8 mouse cellular contexts compared by ENCODE assay signal in the genomic region with DNA sequence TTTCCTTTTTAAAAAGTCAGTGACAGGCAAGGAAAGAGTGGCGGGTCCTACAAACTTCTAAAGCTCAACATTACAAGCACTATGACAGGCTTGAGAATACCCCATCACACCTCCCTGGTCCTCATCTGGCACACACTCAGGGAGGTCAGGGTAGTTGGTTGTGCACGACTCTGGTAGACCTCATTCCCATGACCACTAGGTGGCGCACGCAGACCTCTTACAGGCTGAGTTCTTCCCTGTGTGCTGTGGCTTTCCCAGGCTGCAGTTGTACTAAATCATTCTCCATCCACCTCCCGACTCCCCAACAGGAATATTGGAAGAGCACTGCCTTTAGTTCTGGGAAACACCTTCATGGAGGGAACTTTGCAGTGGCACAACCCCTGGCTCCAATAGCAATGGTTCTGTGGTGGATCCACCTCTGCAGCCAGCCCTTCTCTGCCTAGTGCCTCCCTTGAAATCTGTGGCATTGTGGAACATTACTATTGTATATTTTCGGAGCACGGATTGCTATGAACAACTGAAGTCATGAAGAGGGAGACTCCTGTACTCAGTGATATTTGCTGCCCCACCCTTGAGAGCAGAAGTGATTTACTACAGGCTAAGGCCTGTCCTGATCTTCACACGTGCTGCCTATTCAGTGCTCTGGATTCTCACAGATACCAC. TPM values are rescaled to one million over a fixed set of nuclear protein-coding genes. Genes with fewer than 3 reads are reported as not detected.
DNase-seq lines count a peak whose midpoint lies in the region; ATAC-seq lines count a peak whose summit lies in the region.

No protein-coding gene starts in this region.

- H3K27ac ChIP-seq in intestine, embryonic 15.5 days, result no peak overlapping the region

- 0 out of 2 replicates have a peak, but pooled peaks cover 2% of the 10 kb centered on the region for H3K4me1 ChIP-seq in intestine, embryonic 15.5 days (replicated peaks)

- no peaks in the 10 kb centered on the region for H3K9me3 ChIP-seq in intestine, embryonic 15.5 days

- intact Hi-C loops in gastrocnemius, postnatal 36 days (cut with DNase I), result loop anchor here (1.0 kb wide), 2 partner anchors 62 to 176 kb away; partner anchors contain the start of gene Serpinb6b
- intact Hi-C loops in left cerebral cortex, postnatal 14 days (cut with DNase I), result loop anchor here (2.0 to 5.0 kb wide), 3 partner anchors 171 to 917 kb away; no protein-coding TSS in a partner anchor

- no peak overlapping the region for H3K4me2 ChIP-seq in intestine, embryonic 15.5 days (replicated peaks)

- no peak overlapping the region for H3K9ac ChIP-seq in intestine, embryonic 15.5 days

- H3K4me3 ChIP-seq in intestine, embryonic 15.5 days (replicated peaks), result no peak overlapping the region

- DNase-seq in adrenal gland, adult 18-20 months (ENCODE audit: low spot score in 2 of 2), result peak; percentile 94 to 95
- peak; percentile 93 for DNase-seq in embryo, embryonic 11 days
- peak; percentile 81 to 87 for DNase-seq in gastrocnemius, postnatal 36 days
- peak; percentile 91 to 95 for DNase-seq in left cerebral cortex, postnatal 14 days (ENCODE audit: low spot score in 2 of 2)
- DNase-seq in mesoderm, embryonic 11.5 days (ENCODE audit: low read depth, low spot score), result peak; percentile 92
- peak; percentile 85 for DNase-seq in right cerebral cortex, postnatal 25 days
- DNase-seq in urinary bladder, postnatal 36 days (ENCODE audit: low spot score in 2 of 2), result peak; percentile 85 to 90

- peak; percentile 93 for ATAC-seq in intestine, embryonic 15.5 days

- no peaks in the 10 kb centered on the region for H3K36me3 ChIP-seq in intestine, embryonic 15.5 days

- WGBS in intestine, embryonic 15.5 days, result 29% methylated on average over 8 of the region's 8 CpGs

- H3K27me3 ChIP-seq in intestine, embryonic 15.5 days (replicated peaks), result no peaks in the 10 kb centered on the region

RNA-seq across cellular contexts. Expression of gene Serpinb1c, which starts 5.3 kb away (rescaled TPM):
- total RNA-seq in adrenal gland, adult 18-20 months (2021), result not detected
- total RNA-seq in gastrocnemius, postnatal 36 days (2021), result 1 to 10 TPM; 1.8 to 2.2 TPM
- polyA plus RNA-seq in intestine, embryonic 15.5 days (2015; fragmentation: Nextera tagmentation; extraction: Ambion mirVana), result not detected in 2 replicates
- total RNA-seq in left cerebral cortex, postnatal 14 days (2021), result not detected

RNA-seq across cellular contexts. Expression of gene Serpinb1a, which starts 52.4 kb away (rescaled TPM):
- 100 to 1,000 TPM in 1 of 2 experiments, 1 to 10 TPM in 1; 4.3 to 134 TPM for total RNA-seq in adrenal gland, adult 18-20 months (2021)
- total RNA-seq in gastrocnemius, postnatal 36 days (2021), result 1 to 10 TPM; 2.6 to 6.0 TPM
- polyA plus RNA-seq in intestine, embryonic 15.5 days (2015; fragmentation: Nextera tagmentation; extraction: Ambion mirVana), result 160 and 164 TPM in 2 replicates
- 1 to 10 TPM; 1.3 to 2.7 TPM for total RNA-seq in left cerebral cortex, postnatal 14 days (2021)
